ENCODE assay signal across 28 mouse cellular contexts in the genomic region with DNA sequence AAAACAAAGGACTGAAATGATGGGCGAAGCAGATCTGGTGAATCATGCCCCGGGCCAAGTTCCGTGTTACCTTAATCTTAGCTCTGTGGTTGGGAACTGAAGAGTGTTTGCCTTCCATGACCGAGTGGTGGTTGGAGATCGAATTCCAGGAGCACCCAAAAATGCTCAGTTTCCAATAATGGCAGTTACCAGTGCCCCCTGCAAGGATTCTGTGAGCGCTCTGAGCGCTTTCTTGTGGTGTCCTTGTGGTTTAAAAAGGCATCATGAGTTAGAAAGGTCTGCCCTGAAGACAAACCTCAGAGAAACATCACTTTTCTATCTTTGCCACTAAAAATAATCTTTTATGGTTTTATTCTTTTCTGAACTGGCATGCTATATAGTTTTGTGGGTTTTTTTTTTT. TPM values are rescaled to one million over a fixed set of nuclear protein-coding genes. Genes with fewer than 3 reads are reported as not detected.
A peak's percentile ranks its signal among the peaks of the same experiment; 100 is the strongest.
DNase-seq lines count a peak whose midpoint lies in the region; ATAC-seq lines count a peak whose summit lies in the region.
"Had no signal": no experiment of that assay in that cellular context is flagged by ENCODE, and none has a peak within 500 bp of the region (broad histone marks: within the 10 kb centered on the region; RNA-seq: fewer than 3 reads in every experiment).

No protein-coding gene starts in this region.

- no peak overlapping the region for H3K9ac ChIP-seq in embryonic facial prominence, embryonic 15.5 days
- no peak overlapping the region for H3K9ac ChIP-seq in forebrain, embryonic 15.5 days (replicated peaks)
- H3K9ac ChIP-seq: heart, embryonic 13.5 days; intestine, embryonic 15.5 days; limb, embryonic 13.5 days; midbrain, embryonic 15.5 days had no signal

- H3K9me3 ChIP-seq in embryonic facial prominence, embryonic 15.5 days (replicated peaks) = no peaks in the 10 kb centered on the region
- no peaks in the 10 kb centered on the region for H3K9me3 ChIP-seq in forebrain, embryonic 15.5 days
- H3K9me3 ChIP-seq: heart, embryonic 13.5 days; hindbrain, embryonic 10.5 days; intestine, embryonic 15.5 days; limb, embryonic 13.5 days; midbrain, embryonic 10.5 days; midbrain, embryonic 15.5 days had no signal

- H3K27ac ChIP-seq in embryonic facial prominence, embryonic 15.5 days (replicated peaks) = no peak overlapping the region
- no peak overlapping the region for H3K27ac ChIP-seq in forebrain, embryonic 15.5 days (replicated peaks)
- H3K27ac ChIP-seq: gastrocnemius, adult 2 months; heart, embryonic 13.5 days; hindbrain, embryonic 10.5 days; hindbrain, postnatal 0 days; intestine, embryonic 15.5 days; layer of hippocampus, adult 2 months; limb, embryonic 13.5 days; midbrain, embryonic 10.5 days; midbrain, embryonic 15.5 days had no signal

- no peaks in the 10 kb centered on the region for H3K27me3 ChIP-seq in embryonic facial prominence, embryonic 15.5 days
- no peaks in the 10 kb centered on the region for H3K27me3 ChIP-seq in forebrain, embryonic 15.5 days
- H3K27me3 ChIP-seq: intestine, embryonic 15.5 days; limb, embryonic 13.5 days; midbrain, embryonic 15.5 days had no signal

- no peak for ATAC-seq in embryonic facial prominence, embryonic 15.5 days (ENCODE audit: insufficient number of reproducible peaks, low FRiP score, low TSS enrichment, low read depth)
- ATAC-seq in forebrain, embryonic 15.5 days (replicated peaks) = no peak
- ATAC-seq: activated CD4-positive, CD25-positive, alpha-beta regulatory T cell, adult 4 months; forebrain, embryonic 14.5 days; hindbrain, postnatal 0 days; intestine, embryonic 15.5 days; midbrain, embryonic 15.5 days had no signal

- H3K36me3 ChIP-seq in embryonic facial prominence, embryonic 15.5 days = no peaks in the 10 kb centered on the region
- no peaks in the 10 kb centered on the region for H3K36me3 ChIP-seq in forebrain, embryonic 15.5 days
- H3K36me3 ChIP-seq: heart, embryonic 13.5 days; hindbrain, embryonic 10.5 days; intestine, embryonic 15.5 days; limb, embryonic 13.5 days; midbrain, embryonic 10.5 days; midbrain, embryonic 15.5 days had no signal

- peaks cover 9% of the 10 kb centered on the region; the same call in 1 of the 2 replicates for H3K4me1 ChIP-seq in embryonic facial prominence, embryonic 15.5 days
- H3K4me1 ChIP-seq in forebrain, embryonic 15.5 days = peaks cover 5% of the 10 kb centered on the region; the same call in 1 of the 2 replicates
- H3K4me1 ChIP-seq: hindbrain, embryonic 10.5 days; midbrain, embryonic 15.5 days had no signal

- H3K4me3 ChIP-seq in embryonic facial prominence, embryonic 15.5 days (replicated peaks) = no peak overlapping the region
- no peak overlapping the region for H3K4me3 ChIP-seq in forebrain, embryonic 15.5 days
- H3K4me3 ChIP-seq: gastrocnemius, adult 2 months; heart, embryonic 13.5 days; hindbrain, embryonic 10.5 days; intestine, embryonic 15.5 days; layer of hippocampus, adult 2 months; limb, embryonic 13.5 days; midbrain, embryonic 10.5 days; midbrain, embryonic 15.5 days had no signal

- H3K4me2 ChIP-seq in embryonic facial prominence, embryonic 15.5 days (replicated peaks) = 0 out of 2 replicates have a peak overlapping the region, but pooled peaks have one; percentile 12
- H3K4me2 ChIP-seq in forebrain, embryonic 15.5 days (replicated peaks) = no peak overlapping the region
- H3K4me2 ChIP-seq: heart, embryonic 13.5 days; intestine, embryonic 15.5 days; limb, embryonic 13.5 days; liver, embryonic 11.5 days; midbrain, embryonic 15.5 days had no signal

- DNase-seq in heart, adult 11 months = peak; percentile 49
- DNase-seq in heart, postnatal 4 days = no peak
- DNase-seq in thymus, postnatal 14 days = peak; percentile 15
- DNase-seq in thymus, adult 18-20 months = no peak
- peak; percentile 15 for DNase-seq in thymus, postnatal 25 days
- DNase-seq in spleen, postnatal 4 days (ENCODE audit: low spot score in 2 of 2) = no peak
- DNase-seq: adrenal gland, adult 2 months; adrenal gland, postnatal 36 days; cerebellum, adult 18-20 months; cerebellum, postnatal 10 days; gastrocnemius, adult 2 months; heart, postnatal 10 days; kidney, adult 2 months; kidney, postnatal 36 days; right cerebral cortex, postnatal 25 days had no signal

- WGBS in embryonic facial prominence, embryonic 15.5 days = 42% methylated on average over 7 of the region's 7 CpGs
- 92% methylated on average over 7 of the region's 7 CpGs for WGBS in forebrain, embryonic 15.5 days

RNA-seq across cellular contexts. Expression of a gene that starts 16.5 kb away (rescaled TPM):
- total RNA-seq in heart, postnatal 4 days (2021) = under 1 TPM; 0.36 to 0.95 TPM
- polyA plus RNA-seq in embryonic facial prominence, embryonic 15.5 days (2015; fragmentation: Nextera tagmentation; extraction: Ambion mirVana) = 8.7 and 9.2 TPM in 2 replicates
- 0.66 and 0.92 TPM in 2 replicates for polyA plus RNA-seq in forebrain, embryonic 15.5 days (2015; fragmentation: Nextera tagmentation; extraction: Ambion mirVana)

RNA-seq across cellular contexts. Expression of a gene that starts 58.4 kb away (rescaled TPM):
- 10 to 100 TPM; 47.9 to 49.9 TPM for total RNA-seq in heart, postnatal 4 days (2021)
- 158 and 165 TPM in 2 replicates for polyA plus RNA-seq in embryonic facial prominence, embryonic 15.5 days (2015; fragmentation: Nextera tagmentation; extraction: Ambion mirVana)
- 160 and 164 TPM in 2 replicates for polyA plus RNA-seq in forebrain, embryonic 15.5 days (2015; fragmentation: Nextera tagmentation; extraction: Ambion mirVana)

Comparison
In these comparisons a context has a peak if more than half of its experiments do, and no peak if none do; other contexts are left out.
1. DNase-seq: peak in heart, adult 11 months (single experiment), thymus, postnatal 14 days (single experiment) and thymus, postnatal 25 days (single experiment); none in heart, postnatal 4 days (single experiment), thymus, adult 18-20 months (0 of 2) and spleen, postnatal 4 days (0 of 2).